Mouse (Mus musculus) monocyte, adult 2 months (primary cell): Measurements from ENCODE around the gene Unc119.

Experiments
- DNase-seq, 2 experiments: peaks; one replicate each; pipeline ENCODE4 v3.0.0; 2022; ENCODE audit warnings: low spot score in 2 of 2, low read depth in 1 of 2

Gene Unc119

GRCm38 (mm10) chr11:78344328-78344889 lies 1.1 kb downstream of the Unc119 start:
- no peak for DNase-seq

- no peak for DNase-seq
Measured at GRCm38 (mm10) chr11:78344890-78345715, 1.8 kb downstream of the Unc119 start.

GRCm38 (mm10) chr11:78345801-78346200 lies 2.5 kb downstream of the Unc119 start:
- DNase-seq, result peak; percentile 45 to 59

DNA sequence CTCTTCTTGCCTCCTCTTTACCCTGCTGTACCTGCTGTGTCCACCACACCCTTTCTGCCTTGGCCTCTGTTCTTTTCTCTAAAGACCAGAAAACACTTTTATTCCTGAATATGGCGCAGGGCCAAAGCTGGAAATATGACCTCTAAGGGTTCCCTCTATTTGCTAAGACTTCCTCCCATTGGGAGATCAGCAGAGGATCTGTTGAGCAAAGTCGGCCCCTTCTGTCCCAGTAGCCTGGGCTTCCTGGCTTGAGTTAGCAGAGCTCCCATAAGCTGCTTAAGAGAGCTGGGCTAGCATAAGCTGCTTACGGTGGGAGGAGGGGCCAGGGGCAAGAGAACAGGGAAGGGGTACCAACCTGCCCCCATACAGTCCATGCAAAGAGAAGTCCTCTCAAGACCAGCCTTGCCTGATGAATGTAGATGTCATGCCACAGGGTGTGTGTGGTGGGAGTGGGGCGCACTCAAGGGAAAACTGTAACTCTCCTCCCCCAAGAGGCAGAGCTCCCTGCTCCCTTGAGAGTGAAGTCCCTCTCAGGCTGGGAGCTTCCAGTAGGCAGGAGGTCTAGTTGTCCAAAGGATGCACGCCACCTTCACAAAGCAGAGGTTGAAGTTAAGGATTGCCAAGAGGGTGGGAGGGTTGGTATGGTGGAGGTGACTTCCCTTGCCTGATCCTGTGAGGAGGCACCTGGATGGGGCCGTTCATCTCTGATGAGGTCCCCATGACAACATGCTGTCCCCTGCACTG lies 3.2 kb downstream of the Unc119 start:
- no peak for DNase-seq

GRCm38 (mm10) chr11:78347070-78347754 lies 3.9 kb downstream of the Unc119 start:
- no peak for DNase-seq

DNA sequence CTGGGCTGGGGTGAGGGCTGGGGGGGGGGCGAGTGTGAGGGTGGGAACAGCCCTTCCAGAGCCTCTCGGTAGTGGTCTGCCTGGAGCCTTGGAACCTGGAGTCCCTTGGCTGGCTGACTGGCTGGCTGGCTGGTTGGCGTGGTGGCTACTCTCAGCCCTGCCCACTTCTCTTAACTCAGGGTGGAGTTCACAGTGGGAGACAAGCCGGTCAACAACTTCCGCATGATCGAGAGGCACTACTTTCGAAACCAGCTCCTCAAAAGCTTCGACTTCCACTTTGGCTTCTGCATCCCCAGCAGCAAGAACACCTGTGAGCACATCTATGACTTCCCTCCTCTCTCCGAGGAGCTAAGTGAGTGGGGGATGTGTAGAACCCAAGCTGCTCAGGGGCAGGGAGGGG lies 4.6 kb downstream of the Unc119 start:
- DNase-seq, result peak; percentile 50 to 58

DNA sequence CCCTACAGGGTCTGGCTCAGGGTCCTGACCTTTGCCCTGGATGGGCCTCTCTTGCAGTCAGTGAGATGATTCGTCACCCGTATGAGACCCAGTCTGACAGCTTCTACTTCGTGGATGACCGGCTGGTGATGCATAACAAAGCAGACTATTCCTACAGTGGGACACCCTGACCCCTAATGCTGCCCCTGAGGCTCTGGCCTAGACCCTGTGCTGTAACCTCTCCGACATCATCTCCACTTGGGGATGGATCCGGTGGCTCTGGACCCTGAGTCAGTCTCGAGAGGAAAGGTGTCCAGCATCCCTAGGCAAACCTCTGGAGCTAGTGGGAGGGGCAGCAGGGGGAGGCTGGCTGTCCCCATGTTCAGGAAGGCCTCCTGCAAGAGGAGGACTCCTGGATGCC lies 5.2 kb downstream of the Unc119 start:
- no peak for DNase-seq

- DNase-seq, result no peak
Measured at GRCm38 (mm10) chr11:78349441-78350358, 6.4 kb downstream of the Unc119 start.

DNA sequence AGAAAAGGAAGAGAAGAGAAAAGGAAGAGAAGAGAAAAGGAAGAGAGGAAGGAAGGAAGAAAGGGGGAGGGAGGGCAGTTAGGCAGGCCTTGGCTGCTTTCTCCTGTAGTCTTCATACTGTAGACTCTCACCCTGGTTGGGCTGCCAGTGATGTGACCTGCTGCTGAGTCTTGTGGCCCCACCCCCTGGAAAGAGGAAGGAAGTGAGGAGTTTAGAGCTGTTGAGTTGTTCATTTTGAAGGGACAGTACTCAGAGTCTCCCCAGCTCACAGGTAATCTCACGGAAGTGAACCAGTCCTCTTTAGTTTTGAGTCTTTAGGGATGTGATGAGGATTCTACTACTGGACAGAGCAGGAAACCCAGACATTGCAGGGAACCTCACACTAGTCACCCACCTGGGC lies 9.8 kb downstream of the Unc119 start:
- DNase-seq, result no peak

DNA sequence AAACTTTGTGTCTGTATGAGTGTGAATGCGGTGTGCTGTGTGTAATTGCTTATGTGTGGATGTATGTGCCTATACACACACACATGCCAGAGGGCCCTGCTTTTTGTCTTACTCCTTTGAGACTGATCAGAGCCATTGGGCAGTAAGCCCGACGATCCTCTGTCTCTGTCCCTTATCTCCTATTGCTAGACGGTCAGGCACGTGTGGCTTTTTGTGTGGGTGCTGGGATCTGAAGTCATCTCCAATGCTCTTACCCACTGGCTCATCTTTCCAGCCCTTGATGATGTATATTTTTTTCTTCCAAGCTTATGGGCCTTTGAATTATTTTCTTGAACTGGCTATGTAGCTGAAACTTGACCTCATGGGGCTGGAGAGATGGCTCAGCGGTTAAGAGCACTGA lies 11.6 kb downstream of the Unc119 start:
- no peak for DNase-seq

DNA sequence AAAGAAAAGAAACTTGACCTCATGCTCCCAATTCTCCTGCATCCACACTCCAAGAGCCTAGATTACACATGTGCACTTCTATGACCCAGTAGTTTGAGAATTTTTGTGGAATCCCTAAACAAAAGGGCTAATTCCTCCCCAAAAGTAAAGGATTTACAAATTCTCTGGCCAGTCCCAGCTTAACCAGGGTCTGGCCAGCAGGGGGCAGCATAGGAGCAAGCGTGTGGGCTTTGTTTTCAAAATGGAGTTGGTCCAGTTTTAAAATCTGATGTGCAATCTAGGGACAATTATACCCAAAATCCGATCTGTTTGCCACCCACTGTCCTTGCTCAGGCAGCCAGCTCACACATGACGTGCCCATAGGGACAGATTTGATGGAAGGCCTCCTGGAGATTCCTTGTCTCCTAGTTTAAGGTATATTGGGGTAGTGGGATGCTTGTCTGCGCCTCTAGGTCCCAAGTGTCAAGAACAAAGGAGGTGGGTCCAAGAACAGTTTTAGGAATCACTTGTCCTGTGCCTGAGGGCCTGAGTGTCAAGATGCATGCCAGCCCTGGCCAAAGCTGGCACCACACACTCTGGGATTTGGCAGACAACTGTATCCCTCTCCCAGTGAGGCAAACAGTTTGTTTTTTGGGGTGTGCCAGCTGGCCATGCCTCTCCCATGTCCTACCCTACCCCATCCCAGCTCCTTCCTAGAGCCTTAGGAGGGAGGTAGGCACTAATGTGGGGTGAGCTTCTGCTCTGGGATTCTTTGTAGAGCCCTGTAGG lies 12.4 kb downstream of the Unc119 start:
- no peak for DNase-seq

GRCm38 (mm10) chr11:78358330-78359007 lies 15.2 kb downstream of the Unc119 start:
- DNase-seq, result no peak

DNA sequence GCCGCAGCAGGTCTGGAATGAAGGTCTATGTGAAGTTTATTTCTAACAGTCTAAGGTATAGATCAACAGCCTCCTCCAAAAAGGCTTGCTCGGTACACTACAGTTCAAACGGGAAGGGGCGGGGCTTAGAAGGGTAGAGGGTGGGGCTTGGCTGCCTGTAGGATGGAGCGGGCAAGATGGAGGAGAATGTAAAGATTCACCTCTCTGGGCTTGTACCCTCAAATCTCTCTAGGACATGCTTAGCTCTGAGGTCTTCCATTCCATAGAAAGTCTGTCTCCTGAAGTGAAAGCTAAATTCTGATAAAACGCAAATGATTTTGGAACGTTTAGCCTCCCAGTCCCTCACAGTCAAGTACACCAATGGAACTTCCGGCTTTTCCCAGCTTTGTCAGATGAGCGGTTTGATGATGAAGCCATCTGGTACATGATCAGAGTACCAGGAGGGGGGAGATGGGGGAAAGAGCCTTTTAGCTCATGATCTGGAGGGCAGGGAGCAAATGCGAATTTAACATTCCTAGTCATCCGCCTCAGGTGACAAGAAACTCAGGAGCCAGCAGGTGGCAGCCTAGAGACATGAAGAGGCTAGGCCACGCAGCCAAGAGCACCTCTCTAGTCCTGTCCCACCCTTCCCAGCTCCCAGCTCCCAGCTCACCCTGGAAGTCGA lies 17.0 kb downstream of the Unc119 start:
- peak in 1 of 2 experiments; percentile 66 for DNase-seq

GRCm38 (mm10) chr11:78360789-78361131 lies 17.5 kb downstream of the Unc119 start:
- no peak for DNase-seq

- no peak for DNase-seq
Measured at GRCm38 (mm10) chr11:78363309-78364007, 20.2 kb downstream of the Unc119 start.

DNA sequence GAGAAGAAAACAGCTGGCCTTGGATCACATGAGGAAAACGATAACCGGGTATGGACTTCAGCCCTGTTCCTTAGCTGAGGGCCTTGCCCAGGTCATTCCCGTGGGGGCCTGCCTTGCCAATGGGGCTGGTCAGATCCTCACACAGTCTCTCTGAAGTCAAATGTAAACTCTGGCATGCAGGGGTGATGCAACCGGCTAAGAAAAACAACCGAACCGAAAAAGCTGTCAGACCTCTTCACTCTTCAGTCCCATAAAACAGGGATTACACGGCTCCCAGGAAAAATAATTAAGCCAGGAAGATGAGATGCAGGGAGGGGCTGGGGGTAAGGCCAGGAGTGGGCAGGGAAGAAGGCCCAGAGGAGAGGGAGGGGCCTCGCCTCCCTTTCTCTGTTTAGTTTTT lies 20.8 kb downstream of the Unc119 start:
- no peak for DNase-seq

- DNase-seq, result no peak
Measured at GRCm38 (mm10) chr11:78367456-78368225, 24.4 kb downstream of the Unc119 start.
